Mouse (Mus musculus): ENCODE results near the gene Zswim7.
A peak's percentile ranks its signal among the peaks of the same experiment; 100 is the strongest.
"Not testable (repeated sequence)": the region's sequence is repeated elsewhere in the genome, so short reads cannot be mapped to it uniquely, and the experiment has no call there.

Gene Zswim7

DNA sequence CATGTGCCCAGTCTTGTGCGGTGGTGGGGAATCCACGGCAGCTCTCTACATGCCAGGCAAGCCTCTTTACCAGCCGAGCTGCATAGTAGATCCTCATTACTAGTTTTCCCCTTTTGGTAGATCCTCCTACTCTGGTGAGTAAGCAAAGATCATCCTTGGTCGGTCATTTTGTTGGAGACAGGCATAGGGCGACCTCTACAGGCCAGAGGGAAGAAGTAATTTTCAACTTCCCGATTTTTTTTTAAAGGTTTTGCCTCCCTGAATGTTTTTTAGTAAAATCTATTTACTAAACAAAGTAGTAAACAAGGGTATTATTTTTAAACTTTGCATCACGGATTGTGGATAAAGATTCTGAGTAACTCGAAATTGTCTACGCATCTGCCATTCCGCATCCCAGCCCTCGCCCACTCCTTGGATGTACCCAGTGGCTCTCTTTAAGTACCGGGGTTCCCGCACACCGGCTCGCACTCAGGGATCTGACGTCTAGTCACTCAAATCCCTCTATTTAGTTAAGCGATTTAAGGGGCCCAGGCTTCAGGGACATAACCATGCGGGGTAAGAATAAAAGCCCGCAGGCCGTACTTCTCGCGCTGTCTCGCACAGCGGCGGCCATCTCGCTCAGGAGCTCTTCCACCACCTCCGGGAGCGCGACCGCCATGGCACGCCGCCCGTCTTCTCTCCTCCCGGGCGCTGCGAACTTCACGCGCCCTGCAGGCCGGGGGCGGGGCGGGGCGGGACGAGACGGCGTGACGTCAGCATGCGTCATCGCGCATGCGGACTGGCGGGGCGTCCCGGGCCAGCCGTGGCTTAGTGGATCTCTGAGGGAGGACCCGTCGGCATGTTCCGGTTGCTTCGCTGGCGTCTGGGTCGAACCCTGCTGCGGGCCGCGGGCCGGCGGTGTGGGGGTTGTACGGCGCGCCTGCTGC, at the start of gene Zswim7, which contains the start of gene Ttc19:
TSS of gene Zswim7 (minus strand) at position 701 of the 926 bp plus-strand sequence.
TSS of gene Ttc19 (plus strand) at position 799 of the 926 bp plus-strand sequence.
- peak; percentile 94 for DNase-seq (ENCODE audit: low spot score)

- DNase-seq (ENCODE audit: low spot score), result no peak
Observed at GRCm38 (mm10) chr11:62323659-62324058, 42.5 kb upstream of the Zswim7 start.

GRCm38 (mm10) chr11:62320097-62320496, 38.9 kb upstream of the Zswim7 start:
- no peak for DNase-seq (ENCODE audit: low spot score)

DNA sequence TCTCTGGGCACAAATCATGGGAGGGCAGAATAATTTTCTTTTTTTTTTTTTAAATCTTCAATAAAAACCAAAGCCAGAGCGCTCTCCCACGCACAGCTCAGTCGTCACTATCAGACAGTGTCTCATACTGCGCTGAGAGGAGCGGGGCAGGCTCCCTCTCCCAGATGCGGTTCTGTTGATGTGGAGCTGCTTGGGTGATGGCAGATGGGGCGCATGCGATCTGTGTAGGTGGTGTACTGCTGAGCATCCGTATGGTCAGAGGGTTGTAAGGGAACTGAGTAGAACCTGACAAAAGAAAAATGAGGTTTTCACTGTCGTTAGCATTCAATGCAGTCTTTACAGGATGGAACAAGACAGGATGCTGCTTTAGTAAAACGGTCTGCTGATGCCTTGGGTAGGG, 36.6 kb upstream of the Zswim7 start:
- no peak for DNase-seq (ENCODE audit: low spot score)

DNA sequence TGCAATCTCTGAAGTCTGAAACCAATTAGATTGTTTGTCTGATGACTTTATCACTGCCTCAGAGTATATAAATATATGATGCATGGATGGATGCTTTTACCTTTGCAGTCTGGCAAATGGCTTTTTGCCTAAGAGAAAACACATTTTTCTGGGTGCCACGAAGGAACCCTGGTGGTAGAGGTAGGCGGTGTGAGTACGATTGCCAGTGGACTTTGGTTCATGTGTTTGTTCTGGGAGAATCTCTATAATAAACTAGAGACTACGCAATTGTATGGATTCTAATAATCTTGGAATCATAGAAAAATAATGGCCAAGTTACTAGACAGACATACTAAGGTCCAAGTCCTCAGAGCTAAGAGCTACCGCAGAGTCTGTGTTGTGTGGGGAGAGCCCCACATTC, 33.8 kb upstream of the Zswim7 start:
- DNase-seq (ENCODE audit: low spot score), result no peak

- DNase-seq (ENCODE audit: low spot score), result no peak
Observed at GRCm38 (mm10) chr11:62309296-62309695, 28.1 kb upstream of the Zswim7 start.

DNA sequence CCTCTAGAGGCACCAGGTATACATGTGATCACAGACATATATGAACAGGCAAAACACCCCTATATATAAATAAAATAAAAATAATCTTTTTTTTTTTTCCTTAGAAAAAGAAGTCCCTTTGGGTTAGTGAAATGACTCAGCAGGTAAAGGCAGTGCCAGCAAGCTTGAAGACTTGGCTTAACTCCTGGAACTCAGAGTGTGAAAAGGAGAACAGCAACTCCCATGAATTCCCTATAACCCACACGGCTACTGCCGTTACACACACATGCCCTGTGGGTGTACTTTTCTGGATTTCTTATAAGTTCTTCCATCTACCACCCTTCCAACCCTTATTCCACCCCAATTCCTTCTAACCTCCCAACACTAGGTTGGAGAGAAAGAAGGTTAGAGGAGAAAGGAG, 24.7 kb upstream of the Zswim7 start:
- no peak for DNase-seq (ENCODE audit: low spot score)

DNA sequence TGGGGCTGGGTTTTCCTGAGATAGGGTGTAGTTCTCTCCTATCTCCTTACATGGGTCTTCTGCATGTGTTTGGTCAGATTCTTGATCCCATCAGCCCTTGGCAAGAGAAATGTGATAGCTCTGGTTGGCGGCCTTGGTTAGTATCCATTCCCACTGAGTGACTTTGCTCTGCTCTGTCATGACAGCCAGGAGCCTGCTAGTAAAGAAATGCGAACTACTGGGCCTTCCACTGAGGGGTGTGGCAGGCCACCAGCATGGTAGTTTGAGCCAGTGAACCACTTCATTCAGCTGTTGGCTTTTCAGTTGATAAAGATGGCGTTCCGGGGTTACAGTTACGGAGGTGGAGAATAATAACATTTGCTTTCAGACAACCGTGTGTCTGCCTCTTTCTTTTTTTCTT, 17.7 kb upstream of the Zswim7 start:
- DNase-seq (ENCODE audit: low spot score), result no peak

DNA sequence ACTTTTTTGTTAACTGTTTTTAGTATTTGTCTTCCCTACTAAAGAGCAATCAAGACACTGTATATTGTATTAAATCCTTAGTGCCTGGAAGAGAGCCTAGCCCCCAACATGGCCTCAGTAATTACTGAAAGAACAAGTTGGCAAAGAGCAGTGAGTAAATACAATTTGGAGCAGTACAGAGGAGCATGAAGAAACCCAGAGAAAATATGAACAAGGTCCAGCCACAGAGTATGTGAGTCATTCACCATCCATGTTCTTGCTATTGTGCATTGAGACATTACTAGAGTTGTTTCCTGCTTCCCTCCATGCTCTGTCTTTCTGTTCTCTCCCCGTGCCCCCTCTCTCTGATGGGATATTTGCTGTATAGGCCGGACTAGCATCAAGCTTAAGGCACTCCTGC, 12.9 kb upstream of the Zswim7 start:
- DNase-seq (ENCODE audit: low spot score), result no peak

- no peak for DNase-seq (ENCODE audit: low spot score)
Observed at GRCm38 (mm10) chr11:62287700-62288099, 6.5 kb upstream of the Zswim7 start.

DNA sequence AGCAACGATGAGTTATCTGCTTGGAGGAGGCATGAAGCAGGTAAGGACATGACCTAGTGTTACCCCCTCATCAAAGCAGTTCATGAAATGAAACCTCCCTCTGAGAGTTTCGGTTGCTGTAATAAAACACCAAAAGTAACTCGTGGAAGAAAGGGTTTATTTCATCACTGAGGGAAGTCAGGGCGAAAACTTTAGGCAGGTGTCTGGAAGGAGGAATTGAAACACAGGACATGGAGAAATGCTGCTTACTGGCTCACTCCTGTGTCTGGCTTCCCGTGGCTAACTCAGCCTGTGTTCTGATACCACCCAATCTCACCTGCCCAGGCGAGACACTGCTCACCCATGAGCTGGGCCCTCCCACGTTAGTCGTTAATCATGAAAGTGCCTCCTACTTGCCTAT, 3.8 kb upstream of the Zswim7 start:
- DNase-seq (ENCODE audit: low spot score), result no peak

GRCm38 (mm10) chr11:62284020-62284419, 2.8 kb upstream of the Zswim7 start:
- not testable (repeated sequence) for DNase-seq (ENCODE audit: low spot score)

DNA sequence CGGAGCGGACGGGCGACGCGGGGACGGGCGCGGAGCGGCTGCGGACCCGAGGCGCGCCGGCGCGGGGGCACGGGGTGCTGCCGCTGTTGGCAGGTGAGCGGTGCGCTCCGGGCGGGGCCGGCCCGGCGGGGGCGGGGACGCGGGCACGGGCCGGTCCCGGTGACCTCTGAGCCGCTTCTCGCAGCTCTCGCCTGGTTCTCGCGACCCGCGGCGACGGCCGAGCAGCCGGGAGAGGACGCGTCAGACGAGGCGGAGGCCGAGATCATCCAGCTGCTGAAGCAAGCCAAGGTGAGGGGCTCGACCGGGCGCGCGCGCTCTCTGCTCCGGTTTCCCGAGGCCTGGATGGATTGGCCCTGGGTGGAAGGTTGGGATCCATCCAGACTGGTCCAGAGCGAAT, 424 bp upstream of the Zswim7 start:
- DNase-seq (ENCODE audit: low spot score), result no peak

DNA sequence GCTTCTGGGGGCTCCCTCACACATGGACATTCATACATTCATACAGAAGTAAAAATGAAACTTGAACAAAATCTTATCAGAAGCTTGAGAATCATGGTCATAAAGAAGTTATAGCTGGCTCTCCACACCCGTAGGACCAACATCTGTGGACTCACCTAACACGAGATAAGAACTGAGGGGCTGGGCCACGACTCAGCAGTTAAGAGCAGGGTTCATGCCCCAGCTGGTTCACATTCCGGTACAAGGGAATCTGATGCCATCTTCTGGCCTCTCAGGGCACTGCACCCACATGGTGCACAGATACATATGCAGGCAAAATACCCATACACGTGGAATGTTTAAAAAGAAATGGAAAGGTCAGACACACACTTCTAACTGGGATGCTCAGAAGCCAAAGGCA, 3.1 kb downstream of the Zswim7 start:
- DNase-seq (ENCODE audit: low spot score), result peak; percentile 61

- DNase-seq (ENCODE audit: low spot score), result no peak
Observed at GRCm38 (mm10) chr11:62277086-62277485, 4.1 kb downstream of the Zswim7 start.

- DNase-seq (ENCODE audit: low spot score), result no peak
Observed at GRCm38 (mm10) chr11:62270851-62271250, 10.3 kb downstream of the Zswim7 start.

DNA sequence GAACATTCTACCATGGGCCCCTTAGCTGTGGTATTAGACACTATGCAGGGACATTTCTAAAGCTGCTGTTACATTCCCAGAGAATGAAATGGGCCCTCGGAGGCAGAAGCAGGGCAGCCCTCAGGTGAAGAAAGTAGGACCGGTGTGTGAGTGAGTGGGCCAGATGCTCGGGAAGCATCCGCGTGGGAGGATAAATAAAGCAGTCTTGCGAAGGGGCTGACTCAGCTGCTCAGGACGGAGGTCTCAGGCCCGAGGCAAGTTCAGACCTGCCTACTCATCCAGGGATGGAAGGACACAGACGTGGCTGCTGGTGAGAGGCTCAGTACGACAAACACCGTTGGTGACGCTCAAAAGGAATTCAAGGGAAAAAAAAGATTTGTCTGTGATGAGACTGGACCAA, 12.1 kb downstream of the Zswim7 start:
- DNase-seq (ENCODE audit: low spot score), result no peak

DNA sequence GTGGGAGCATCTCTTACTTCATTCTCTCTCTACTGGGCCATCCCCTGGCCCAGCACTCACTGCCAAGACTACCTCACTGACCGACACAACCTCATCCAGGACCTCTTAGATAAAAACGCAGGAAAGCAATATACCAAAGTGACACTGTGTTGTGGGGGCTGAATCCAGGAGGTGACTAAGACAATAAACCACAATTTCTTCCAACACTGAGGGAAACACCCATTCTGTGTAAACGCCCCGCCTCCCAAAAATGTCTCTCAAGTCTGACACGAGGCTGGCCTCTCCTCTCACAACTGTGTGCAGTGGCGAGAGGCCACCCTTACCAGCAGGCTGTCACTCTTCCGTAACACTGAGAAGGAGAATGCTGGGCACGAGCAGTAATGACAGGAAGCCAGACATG, 12.8 kb downstream of the Zswim7 start:
- DNase-seq (ENCODE audit: low spot score), result no peak

DNA sequence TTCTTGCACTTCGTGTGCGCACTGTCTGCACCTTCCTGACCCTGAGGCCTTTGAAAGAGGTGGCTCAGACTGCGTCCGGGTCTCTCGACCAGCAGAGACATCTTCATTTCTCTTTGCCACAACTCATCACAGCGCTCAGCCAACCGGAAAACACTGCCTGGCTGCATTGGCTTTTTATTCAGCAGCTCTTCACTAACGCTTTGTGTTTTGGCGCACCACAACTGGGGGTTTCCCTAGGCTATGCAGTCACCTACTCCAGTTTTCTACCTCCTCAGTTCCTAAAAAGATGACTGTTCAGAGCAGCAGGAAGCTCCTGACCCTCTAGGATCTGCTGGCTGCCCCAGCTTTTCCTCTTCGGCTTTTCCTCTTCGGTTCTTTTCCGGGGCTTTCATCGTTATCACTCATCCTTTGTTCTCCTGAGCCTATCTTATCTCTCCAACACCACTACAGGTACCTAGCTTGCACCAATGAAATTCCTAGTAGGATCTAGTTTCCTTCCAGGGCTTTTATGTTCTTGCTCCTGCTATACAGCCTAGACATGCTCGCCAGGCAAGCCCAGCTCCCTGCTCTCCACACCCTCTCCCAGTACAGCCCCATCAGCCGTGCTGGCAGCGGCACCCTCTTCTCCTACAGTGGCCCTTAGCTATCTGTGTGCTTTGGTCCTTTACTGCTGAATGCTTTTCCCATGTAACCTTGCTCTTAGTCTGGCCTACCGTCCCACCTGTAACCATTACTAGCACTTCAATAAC, 14.5 kb downstream of the Zswim7 start:
- DNase-seq (ENCODE audit: low spot score), result no peak

DNA sequence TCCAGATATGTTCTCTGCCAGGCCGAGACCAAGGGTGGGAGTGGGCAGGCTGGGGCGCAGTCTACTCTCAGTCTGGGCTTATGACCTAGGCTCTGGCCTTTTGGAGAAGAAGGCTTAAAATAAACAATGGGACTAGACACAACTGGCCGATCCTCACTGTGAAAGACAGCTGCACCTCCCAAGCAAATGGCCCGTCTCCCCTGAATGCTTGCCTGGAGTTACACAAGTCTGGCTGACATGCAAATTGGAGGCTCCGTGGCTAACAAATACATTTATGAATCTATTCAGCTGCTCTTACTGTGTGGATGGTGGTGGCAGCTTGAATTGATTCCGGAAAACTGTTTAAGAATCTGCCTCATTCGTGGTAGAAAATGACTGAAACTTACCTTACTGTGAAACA, 15.5 kb downstream of the Zswim7 start:
- no peak for DNase-seq (ENCODE audit: low spot score)

- DNase-seq (ENCODE audit: low spot score), result no peak
Observed at GRCm38 (mm10) chr11:62264018-62264417, 17.2 kb downstream of the Zswim7 start.

- DNase-seq (ENCODE audit: low spot score), result no peak
Observed at GRCm38 (mm10) chr11:62263599-62263998, 17.6 kb downstream of the Zswim7 start.

- DNase-seq (ENCODE audit: low spot score), result no peak
Observed at GRCm38 (mm10) chr11:62259214-62259613, 22.0 kb downstream of the Zswim7 start.

Data from ovary, postnatal 14 days (tissue).